Mouse (Mus musculus) monocyte, adult 5-6 weeks (primary cell): ENCODE measurements around the gene Ermp1. TPM values are rescaled to one million over a fixed set of nuclear protein-coding genes. Genes with fewer than 3 reads are reported as not detected.
A peak's percentile ranks its signal among the peaks of the same experiment; 100 is the strongest.
"Not testable (repeated sequence)": the region's sequence is repeated elsewhere in the genome, so short reads cannot be mapped to it uniquely, and the experiment has no call there.

Source experiments
- ATAC-seq: fragments of 153-309, 156-312 bp; replicated peaks from 2 replicates; pipeline ENCODE4 v1.8.0; 2017; ENCODE audit warnings: mild to moderate bottlenecking; ENCODE audit not compliant: low TSS enrichment, insufficient number of reproducible peaks, severe bottlenecking, poor library complexity, low FRiP score
- total RNA-seq: library from RNA; stranded (forward); fragments of 200-1000, 200-491, 200-594 nt; gene quantifications from 3 replicates; pipeline ENCODE4 v1.2.3, GENCODE M21; 2017

Ermp1 gene
- total RNA-seq, 1 experiment from 2014 or later: 30.2 TPM

GRCm38 (mm10) chr19:29612102-29612501 is 36.1 kb downstream of the Ermp1 start:
- ATAC-seq: no peak

- no peak for ATAC-seq
Measured at GRCm38 (mm10) chr19:29610907-29611306, 37.3 kb downstream of the Ermp1 start.

DNA sequence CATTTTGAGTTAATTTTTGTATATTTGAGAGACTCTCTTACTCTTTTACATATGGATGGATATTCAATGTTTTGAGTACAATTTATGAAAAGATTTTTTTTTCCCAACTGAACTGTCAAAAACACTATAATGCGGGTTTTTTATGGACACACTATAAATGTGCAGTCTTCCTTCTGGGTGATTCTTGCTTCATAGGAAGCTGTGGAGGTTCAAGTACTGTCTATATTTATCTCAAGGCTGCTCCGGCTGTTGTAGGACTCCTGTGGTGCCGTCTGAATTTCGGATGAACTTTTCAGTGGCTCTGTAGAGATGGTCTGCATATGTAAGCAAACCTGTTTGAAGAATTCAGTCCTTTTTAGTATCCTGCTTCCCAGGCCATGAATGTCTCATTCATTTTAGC is 40.0 kb downstream of the Ermp1 start:
- no peak for ATAC-seq

DNA sequence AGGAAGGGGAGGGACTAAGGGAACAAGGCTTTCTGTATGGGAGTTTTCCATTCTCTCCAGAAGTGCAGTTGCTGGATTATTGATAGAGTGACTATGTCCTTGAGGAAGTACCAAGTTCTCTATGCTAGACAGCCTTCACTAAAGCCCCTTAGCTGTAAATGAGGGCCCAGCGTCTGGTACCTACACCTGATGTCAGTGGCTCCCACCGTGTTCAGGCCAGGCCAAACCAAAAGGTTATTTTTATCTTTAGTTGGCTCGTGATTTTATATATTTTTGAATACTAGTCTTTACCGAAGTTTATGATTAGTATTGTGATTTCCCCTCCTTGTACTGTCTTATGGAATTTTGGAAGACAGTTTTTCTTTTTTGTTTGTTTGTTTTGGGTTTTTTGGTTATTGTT is 40.7 kb downstream of the Ermp1 start:
- ATAC-seq: no peak

- ATAC-seq: no peak
Measured at GRCm38 (mm10) chr19:29604653-29605052, 43.6 kb downstream of the Ermp1 start.

DNA sequence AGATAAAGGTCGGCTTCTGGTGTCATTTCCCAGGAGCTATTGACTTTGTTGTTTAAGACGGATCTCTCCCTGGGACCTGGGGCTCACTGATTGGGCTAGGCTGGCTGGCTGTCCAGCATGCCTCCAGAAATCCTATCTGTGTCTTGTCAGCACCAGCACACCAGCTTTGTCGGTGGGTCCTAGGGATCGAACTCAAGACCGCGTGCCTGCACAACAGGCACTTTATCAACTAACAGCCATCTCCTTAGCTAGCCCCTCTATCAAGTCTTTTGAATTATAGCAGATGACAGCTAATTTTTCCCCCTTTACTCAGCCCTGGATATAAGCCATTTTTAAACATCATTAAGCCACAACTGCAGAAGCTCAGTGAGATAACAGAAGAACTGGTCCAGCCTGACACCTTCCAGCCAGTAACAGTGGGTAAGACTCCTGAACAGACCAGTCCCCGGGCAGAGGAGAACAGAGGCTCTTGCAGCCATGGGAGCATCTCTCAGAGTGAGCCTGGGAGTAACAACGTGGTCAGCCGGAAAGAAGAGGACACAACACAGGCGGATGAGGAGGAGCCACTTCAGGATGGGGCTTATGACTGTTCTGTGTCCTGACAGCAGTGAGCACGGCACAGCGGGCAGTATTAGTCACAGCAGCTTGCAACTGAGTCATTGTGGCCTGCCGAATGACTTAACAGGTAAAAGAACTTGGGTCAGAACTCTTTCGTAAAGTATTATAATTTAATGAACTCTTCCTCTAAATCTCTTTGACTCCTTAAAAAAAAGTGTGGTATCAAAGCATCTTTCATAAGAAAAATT is 44.5 kb downstream of the Ermp1 start:
- ATAC-seq: no peak

DNA sequence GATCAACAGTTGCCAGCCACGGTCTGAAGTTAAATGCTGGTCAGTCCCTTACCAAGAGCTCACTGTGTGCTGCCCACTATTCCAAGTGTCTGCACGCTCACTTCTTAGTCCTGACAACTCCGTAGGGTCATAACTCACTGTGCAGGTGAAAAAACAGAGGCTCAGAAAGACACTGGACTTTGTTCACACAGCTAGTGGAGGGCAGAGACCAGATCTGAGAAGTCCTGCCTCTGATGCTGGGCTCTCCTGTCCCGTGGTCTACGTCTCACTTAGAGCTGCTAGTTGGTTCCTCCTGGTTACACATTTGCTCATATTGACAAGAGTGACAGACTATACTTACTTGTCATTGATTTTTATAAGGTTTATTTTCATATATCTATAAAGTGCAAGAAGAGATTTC is 49.2 kb downstream of the Ermp1 start:
- ATAC-seq: no peak

DNA sequence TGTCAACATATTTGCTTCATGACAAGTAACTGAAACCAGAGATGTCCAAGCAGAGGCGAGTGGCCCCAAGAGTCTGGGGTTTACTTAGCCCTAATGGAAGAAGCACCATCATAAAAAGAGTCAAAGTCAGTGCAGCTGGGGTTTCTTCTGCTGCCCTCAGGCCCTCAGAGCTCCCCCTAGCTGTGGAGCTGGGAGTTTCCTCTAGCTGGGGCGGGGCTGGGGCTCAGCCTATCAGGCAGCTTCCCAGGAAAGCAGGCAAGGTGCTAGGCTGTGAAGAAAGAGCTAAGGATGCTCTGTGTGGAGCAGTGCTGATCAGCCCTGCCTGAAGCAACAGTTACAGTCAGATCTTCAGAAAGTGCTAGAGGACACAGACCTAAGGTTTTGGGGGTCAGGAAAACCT is 51.2 kb downstream of the Ermp1 start:
- 0 out of 2 replicates have a peak, but pooled peaks have one; percentile 59 for ATAC-seq

DNA sequence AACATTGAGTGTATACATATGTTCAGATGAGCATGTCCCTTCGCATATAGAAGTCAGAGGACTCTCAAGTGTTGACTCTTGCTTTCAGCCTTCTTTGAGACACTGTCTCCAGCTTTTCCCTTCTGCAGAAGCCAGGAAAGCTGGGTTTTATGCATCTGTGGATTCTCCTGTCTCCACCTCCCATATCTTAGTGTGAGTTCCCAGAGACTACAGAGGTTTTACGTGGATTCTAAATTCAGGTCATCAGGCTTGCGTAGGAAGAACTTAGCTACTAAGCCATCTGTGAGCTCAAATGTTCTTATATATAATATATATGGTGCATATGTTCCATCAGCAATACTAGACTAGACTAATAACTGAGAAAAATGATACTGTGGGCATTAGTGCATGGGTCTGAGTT is 51.9 kb downstream of the Ermp1 start:
- no peak for ATAC-seq

- not testable (repeated sequence) for ATAC-seq
Measured at GRCm38 (mm10) chr19:29593783-29594182, 54.4 kb downstream of the Ermp1 start.

DNA sequence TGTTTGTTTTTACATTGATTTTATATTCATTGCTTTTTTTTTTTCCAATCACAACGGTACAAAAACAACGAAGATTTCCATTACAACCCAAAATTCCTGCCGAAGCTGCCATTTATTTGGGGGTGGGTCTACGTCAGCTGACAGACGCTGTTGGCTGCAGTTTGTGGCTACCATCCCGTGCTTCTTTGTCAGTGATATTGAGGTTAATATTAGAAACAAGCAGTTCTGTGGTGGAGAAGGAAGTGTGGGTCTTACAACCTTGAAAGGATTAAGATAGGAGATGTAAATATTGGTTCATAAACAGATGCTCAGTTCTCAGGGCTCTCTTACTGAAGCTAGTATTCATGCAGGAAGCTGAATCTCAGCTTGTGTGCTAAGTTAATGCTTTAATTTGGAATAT is 64.5 kb downstream of the Ermp1 start:
- no peak for ATAC-seq

DNA sequence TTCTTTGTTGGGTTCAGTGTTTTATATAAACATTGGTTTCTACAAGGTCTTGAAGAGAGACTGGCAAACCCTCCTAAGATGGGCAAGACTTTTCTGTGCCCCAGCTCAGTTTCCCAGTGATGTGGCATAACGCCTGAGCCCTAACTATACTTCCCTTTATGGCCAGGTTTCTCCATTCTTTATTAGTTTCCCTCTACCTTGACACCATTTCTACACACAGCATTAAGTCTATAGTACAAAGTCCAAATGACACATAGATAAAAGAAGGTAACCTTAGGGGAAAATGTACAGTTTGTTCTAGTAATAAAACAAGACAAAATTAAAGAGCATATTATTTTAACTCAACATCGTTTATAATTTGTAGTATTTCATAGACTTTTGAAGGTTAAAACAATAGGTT is 65.8 kb downstream of the Ermp1 start:
- no peak for ATAC-seq

DNA sequence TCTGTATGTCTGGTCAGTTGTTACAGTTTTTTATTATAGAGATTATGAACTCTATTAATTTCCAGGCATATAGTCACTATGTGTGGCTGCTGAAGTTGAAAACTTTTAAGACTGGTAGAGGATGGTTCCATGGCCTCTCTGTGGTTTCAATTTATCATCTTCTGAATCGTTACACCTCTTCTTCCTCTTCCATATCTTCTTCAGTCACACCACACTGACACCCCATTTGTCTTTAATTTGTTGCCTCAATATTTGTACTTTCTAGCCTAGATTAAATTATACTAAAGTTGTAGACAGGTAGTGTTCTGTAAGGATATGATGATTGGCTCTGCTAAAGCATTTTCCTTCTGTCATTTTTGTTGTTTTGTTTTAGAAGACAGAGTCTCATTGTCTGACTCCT is 81.7 kb downstream of the Ermp1 start:
- no peak for ATAC-seq

GRCm38 (mm10) chr19:29563258-29563779 is 84.9 kb downstream of the Ermp1 start:
- ATAC-seq: peak; percentile 73

DNA sequence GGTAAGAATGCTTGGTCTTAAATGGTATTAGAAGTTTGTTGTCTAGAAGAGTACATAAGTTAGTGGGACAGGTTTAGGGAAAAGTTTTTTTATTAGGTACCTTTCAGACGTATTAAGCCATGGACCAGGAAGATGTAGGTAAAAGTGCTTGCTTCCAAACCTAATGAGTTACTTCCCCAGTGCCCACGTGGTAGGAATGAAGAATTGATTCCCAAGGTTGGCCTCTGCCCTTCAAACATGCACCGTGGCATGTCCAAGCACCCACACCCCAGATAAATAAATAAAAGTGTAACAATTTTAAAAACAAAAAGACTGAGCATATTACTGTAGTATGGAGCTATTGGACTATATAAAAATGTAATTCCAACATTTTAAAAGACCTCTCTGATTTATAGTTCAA is 85.6 kb downstream of the Ermp1 start:
- no peak for ATAC-seq

GRCm38 (mm10) chr19:29562166-29562565 is 86.0 kb downstream of the Ermp1 start:
- no peak for ATAC-seq

Other genes starting within 250 kb of the Ermp1 start
- 3.8 to 7.9 TPM (median 6.5 TPM) in 3 replicates for gene Pdcd1lg2, start 237.5 kb downstream of the Ermp1 start, total RNA-seq
- 58.8 to 70.8 TPM (median 64.9 TPM) in 3 replicates for gene Ric1, start 126.1 kb downstream of the Ermp1 start, total RNA-seq
- not detected in 3 replicates for gene Mlana, start 49.4 kb upstream of the Ermp1 start, total RNA-seq
- 12.2 to 24.2 TPM (median 15.9 TPM) in 3 replicates for gene 9930021J03Rik, start 157.6 kb upstream of the Ermp1 start, total RNA-seq
- 33.0 to 35.8 TPM (median 33.5 TPM) in 3 replicates for gene Ranbp6, start 164.6 kb upstream of the Ermp1 start, total RNA-seq